Mouse (Mus musculus) limb, embryonic 11.5 days (tissue): ENCODE data around the gene Lgals9. TPM values are rescaled to one million over a fixed set of nuclear protein-coding genes. Genes with fewer than 3 reads are reported as not detected.

Source experiments
- ATAC-seq: fragments of 200-750 bp; cut with Nextera tagmentation; 2 replicates; pipeline ENCODE4 v1.8.0; 2017; ENCODE audit warnings: low read depth; ENCODE audit not compliant: insufficient number of reproducible peaks, low FRiP score, low TSS enrichment
- DNase-seq: peaks from one replicate; pipeline ENCODE4 v3.0.0-alpha.2; 2015; ENCODE audit warnings: low spot score
- H3K27ac ChIP-seq: fragments of 300-500 bp; sonication (generic); replicated peaks from 2 replicates; pipeline ENCODE4 v1.5.1; 2014; ENCODE audit warnings: low read depth, mild to moderate bottlenecking, low read length
- H3K27me3 ChIP-seq: fragments of 300-500 bp; sonication (generic); 2 replicates; pipeline ENCODE4 v1.6.1; 2014; ENCODE audit warnings: mild to moderate bottlenecking, low read length, mixed read lengths; ENCODE audit not compliant: control insufficient read depth, insufficient read depth
- H3K36me3 ChIP-seq: fragments of 300-500 bp; sonication (generic); 2 replicates; pipeline ENCODE4 v1.6.1; 2014; ENCODE audit warnings: mild to moderate bottlenecking, low read length, moderate library complexity, mixed read lengths; ENCODE audit not compliant: control insufficient read depth, insufficient read depth
- H3K4me1 ChIP-seq: fragments of 300-500 bp; sonication (generic); 2 replicates; pipeline ENCODE4 v1.6.1; 2014; ENCODE audit warnings: low read length, mixed read lengths; ENCODE audit not compliant: control insufficient read depth, insufficient read depth
- H3K4me2 ChIP-seq: fragments of 300-500 bp; sonication (generic); 2 replicates; pipeline ENCODE4 v1.6.1; 2014; ENCODE audit warnings: low read depth, mild to moderate bottlenecking, moderate library complexity; ENCODE audit not compliant: severe bottlenecking
- H3K4me3 ChIP-seq: fragments of 300-500 bp; sonication (generic); 2 replicates; pipeline ENCODE4 v1.5.1; 2014; ENCODE audit warnings: low read depth, low read length
- H3K9ac ChIP-seq: fragments of 300-500 bp; sonication (generic); 2 replicates; pipeline ENCODE4 v1.6.1; 2014; ENCODE audit warnings: mild to moderate bottlenecking, low read length
- H3K9me3 ChIP-seq: fragments of 300-500 bp; sonication (generic); 2 replicates; pipeline ENCODE4 v1.6.1; 2016; ENCODE audit warnings: low read length; ENCODE audit not compliant: control insufficient read depth
- WGBS: fragments of 180-500 bp; shearing (Covaris S2); extraction: QIAGEN DNeasy Blood & Tissue Kit; methylation state at CpG from one replicate; pipeline ENCODE4 v1.1.7; 2014; 5-methylcytosine and 5-hydroxymethylcytosine counted together
- polyA plus RNA-seq: library from polyadenylated mRNA; unstranded; fragments of >200 nt; fragmentation: Nextera tagmentation; extraction: Ambion mirVana; gene quantifications from 2 replicates; pipeline ENCODE4 v1.2.1, GENCODE M21; 2014

Lgals9 gene
- polyA plus RNA-seq, 1 experiment from 2014 or later = 2.7 TPM

GRCm38 (mm10) chr11:78973381-78974150 lies 11.2 kb downstream of the Lgals9 start:
- Histone ChIP-seq H3K4me3 (no peak overlapping the region), H3K9ac (no peak overlapping the region), H3K27me3 (no peaks in the 10 kb centered on the region), H3K36me3 (no peaks in the 10 kb centered on the region), H3K9me3 (no peaks in the 10 kb centered on the region), H3K27ac (peak overlapping the region; percentile 22; the same call in 1 of the 2 replicates), H3K4me2 (no peak overlapping the region), H3K4me1 (peaks cover 10% of the 10 kb centered on the region)
- 74% methylated on average over 17 of the region's 17 CpGs for WGBS
- no peak for DNase-seq
- no peak for ATAC-seq

GRCm38 (mm10) chr11:78972811-78973351 lies 11.9 kb downstream of the Lgals9 start:
- H3K4me2 ChIP-seq = no peak overlapping the region
- no peaks in the 10 kb centered on the region for H3K36me3 ChIP-seq
- ATAC-seq = 0 out of 2 replicates have a peak, but pooled peaks have one; percentile 31
- no peak overlapping the region for H3K9ac ChIP-seq
- peak; percentile 57 for DNase-seq
- H3K27ac ChIP-seq = peak overlapping the region; percentile 22; the same call in 1 of the 2 replicates
- no peaks in the 10 kb centered on the region for H3K27me3 ChIP-seq
- H3K4me3 ChIP-seq = no peak overlapping the region
- H3K4me1 ChIP-seq = peaks cover 10% of the 10 kb centered on the region
- H3K9me3 ChIP-seq = no peaks in the 10 kb centered on the region
- 48% methylated on average over 8 of the region's 8 CpGs for WGBS

GRCm38 (mm10) chr11:78972328-78972727 lies 12.4 kb downstream of the Lgals9 start:
- H3K4me2 ChIP-seq = no peak overlapping the region
- H3K27ac ChIP-seq = peak overlapping the region; percentile 30; the same call in 1 of the 2 replicates
- H3K27me3 ChIP-seq = no peaks in the 10 kb centered on the region
- ATAC-seq = 0 out of 2 replicates have a peak, but pooled peaks have one; percentile 21
- no peak overlapping the region for H3K4me3 ChIP-seq
- peak; percentile 42 for DNase-seq
- no peaks in the 10 kb centered on the region for H3K9me3 ChIP-seq
- no peaks in the 10 kb centered on the region for H3K36me3 ChIP-seq
- H3K9ac ChIP-seq = no peak overlapping the region
- H3K4me1 ChIP-seq = peaks cover 10% of the 10 kb centered on the region
- 16% methylated on average over 6 of the region's 6 CpGs for WGBS

GRCm38 (mm10) chr11:78971746-78972145 lies 13.0 kb downstream of the Lgals9 start:
- no peak for ATAC-seq
- DNase-seq = no peak

GRCm38 (mm10) chr11:78971096-78971495 lies 13.7 kb downstream of the Lgals9 start:
- H3K9ac ChIP-seq = no peak overlapping the region

More at GRCm38 (mm10) chr11:78971746-78972145, 13.0 kb downstream of the Lgals9 start:
- H3K27ac ChIP-seq = no peak overlapping the region
- no peak overlapping the region for H3K9ac ChIP-seq
- peaks cover 10% of the 10 kb centered on the region for H3K4me1 ChIP-seq
- no peak overlapping the region for H3K4me2 ChIP-seq
- no peaks in the 10 kb centered on the region for H3K36me3 ChIP-seq
- no peaks in the 10 kb centered on the region for H3K9me3 ChIP-seq
- no peak overlapping the region for H3K4me3 ChIP-seq
- WGBS = 89% methylated on average over 3 of the region's 3 CpGs
- H3K27me3 ChIP-seq = no peaks in the 10 kb centered on the region

GRCm38 (mm10) chr11:78968121-78968520 lies 16.6 kb downstream of the Lgals9 start:
- no peaks in the 10 kb centered on the region for H3K36me3 ChIP-seq
- ATAC-seq = no peak

More at GRCm38 (mm10) chr11:78971096-78971495, 13.7 kb downstream of the Lgals9 start:
- Histone ChIP-seq H3K27me3 (no peaks in the 10 kb centered on the region), H3K4me3 (no peak overlapping the region), H3K4me2 (no peak overlapping the region), H3K9me3 (no peaks in the 10 kb centered on the region), H3K36me3 (no peaks in the 10 kb centered on the region), H3K27ac (no peak overlapping the region), H3K4me1 (peaks cover 10% of the 10 kb centered on the region)
- ATAC-seq (no peak), DNase-seq (no peak)
- WGBS = 83% methylated on average over 8 of the region's 8 CpGs

GRCm38 (mm10) chr11:78967371-78967770 lies 17.4 kb downstream of the Lgals9 start:
- Histone ChIP-seq H3K4me2 (no peak overlapping the region), H3K27me3 (no peaks in the 10 kb centered on the region), H3K9ac (no peak overlapping the region), H3K27ac (no peak overlapping the region), H3K36me3 (no peaks in the 10 kb centered on the region), H3K4me3 (no peak overlapping the region), H3K4me1 (no peaks in the 10 kb centered on the region; the same call in 1 of the 2 replicates), H3K9me3 (no peaks in the 10 kb centered on the region)
- ATAC-seq = no peak
- peak; percentile 64 for DNase-seq
- 27% methylated on average over 4 of the region's 4 CpGs for WGBS

More at GRCm38 (mm10) chr11:78968121-78968520, 16.6 kb downstream of the Lgals9 start:
- H3K27ac ChIP-seq = no peak overlapping the region
- no peak for DNase-seq
- H3K4me2 ChIP-seq = no peak overlapping the region
- H3K4me3 ChIP-seq = no peak overlapping the region
- H3K27me3 ChIP-seq = no peaks in the 10 kb centered on the region
- H3K9ac ChIP-seq = no peak overlapping the region
- 70% methylated on average over 4 of the region's 4 CpGs for WGBS
- no peaks in the 10 kb centered on the region for H3K9me3 ChIP-seq
- peaks cover 5% of the 10 kb centered on the region for H3K4me1 ChIP-seq

GRCm38 (mm10) chr11:78961221-78961620 lies 23.5 kb downstream of the Lgals9 start:
- DNase-seq = no peak
- 55% methylated on average over 5 of the region's 5 CpGs for WGBS

More at GRCm38 (mm10) chr11:78961221-78961620, 23.5 kb downstream of the Lgals9 start:
- Histone ChIP-seq H3K9me3 (no peaks in the 10 kb centered on the region), H3K4me3 (no peak overlapping the region), H3K36me3 (no peaks in the 10 kb centered on the region), H3K9ac (no peak overlapping the region), H3K4me2 (no peak overlapping the region), H3K4me1 (no peaks in the 10 kb centered on the region), H3K27ac (no peak overlapping the region), H3K27me3 (no peaks in the 10 kb centered on the region)
- ATAC-seq = no peak
